Mouse (Mus musculus) gastrocnemius, postnatal 36 days (tissue): ENCODE results near the gene Usp22. TPM values are rescaled to one million over a fixed set of nuclear protein-coding genes. Genes with fewer than 3 reads are reported as not detected.

Experiments
- DNase-seq, 2 experiments: peaks; one replicate each; pipeline ENCODE4 v3.0.0; 2022
- intact Hi-C: fragments of 180-260 bp; cut with DNase I; formaldehyde crosslinking; loops from one replicate; pipeline ENCODE4 v1.15.1; 2025
- long read RNA-seq, 2 experiments: library from polyadenylated mRNA; stranded (forward); transcript quantifications; one replicate each; pipeline ENCODE4 v2.0.0; 2021
- total RNA-seq, 2 experiments: library from RNA; stranded (reverse); gene quantifications; 2 replicates each; pipeline ENCODE4 v1.2.3; 2021

The Usp22 gene
- total RNA-seq: 10 to 100 TPM; 13.1 to 18.6 TPM
- long read RNA-seq, experiment 1, full-length matches to known transcripts: 2 of 6 reads
- long read RNA-seq, experiment 1, partial matches to known transcripts: 0 of 6 reads
- long read RNA-seq, experiment 1, other reads (novel, unspliced or antisense): 4 of 6 reads
- long read RNA-seq, experiment 2, partial matches to known transcripts: 0 of 2 reads
- long read RNA-seq, experiment 2, other reads (novel, unspliced or antisense): 2 of 2 reads

DNA sequence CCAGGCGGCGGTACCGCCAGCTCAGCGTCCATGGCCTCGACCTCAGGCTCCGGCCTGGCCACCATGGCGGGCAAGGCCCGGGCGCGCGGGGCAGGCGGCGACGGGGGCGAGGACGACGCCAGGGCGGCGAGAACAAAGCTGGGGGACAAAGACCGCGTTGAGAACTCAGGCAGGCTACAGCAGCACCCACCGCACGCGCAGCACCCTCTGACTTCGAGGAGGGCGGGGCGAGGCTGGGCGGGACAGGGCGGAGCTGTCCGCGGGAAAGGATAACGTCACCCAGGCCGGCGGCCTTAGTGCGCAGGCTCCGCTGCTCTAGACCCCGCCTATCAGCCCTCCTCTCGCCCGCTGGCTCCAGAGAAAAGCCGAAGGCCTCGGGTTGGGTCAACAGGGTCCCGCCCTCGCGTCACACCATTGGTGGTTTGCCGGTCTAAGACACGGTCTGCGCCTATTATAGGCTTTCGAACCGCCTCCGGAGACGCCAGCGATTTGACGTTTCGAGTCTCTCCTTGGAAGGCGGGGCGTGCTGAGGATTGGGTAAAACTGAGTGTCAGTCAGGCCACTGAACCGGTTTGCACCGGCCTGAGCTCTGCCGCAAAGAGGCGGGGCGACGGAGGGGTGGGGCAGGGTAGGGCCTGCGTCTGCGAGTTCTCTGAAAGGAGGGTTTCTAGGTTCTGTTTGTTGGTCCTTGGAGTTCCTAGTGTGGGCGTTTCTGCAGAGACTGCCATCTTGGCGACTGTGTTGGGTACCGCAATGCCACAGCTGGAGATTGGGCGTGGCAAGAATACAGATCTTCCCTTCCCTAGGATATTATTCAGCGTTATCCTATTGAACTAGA lies at the start of gene Usp22:
Gene Usp22, minus strand, starts transcription at position 235 of the 838 bp plus-strand sequence.
- intact Hi-C loops: no loop called here
- DNase-seq: peak; percentile 97 to 99

DNA sequence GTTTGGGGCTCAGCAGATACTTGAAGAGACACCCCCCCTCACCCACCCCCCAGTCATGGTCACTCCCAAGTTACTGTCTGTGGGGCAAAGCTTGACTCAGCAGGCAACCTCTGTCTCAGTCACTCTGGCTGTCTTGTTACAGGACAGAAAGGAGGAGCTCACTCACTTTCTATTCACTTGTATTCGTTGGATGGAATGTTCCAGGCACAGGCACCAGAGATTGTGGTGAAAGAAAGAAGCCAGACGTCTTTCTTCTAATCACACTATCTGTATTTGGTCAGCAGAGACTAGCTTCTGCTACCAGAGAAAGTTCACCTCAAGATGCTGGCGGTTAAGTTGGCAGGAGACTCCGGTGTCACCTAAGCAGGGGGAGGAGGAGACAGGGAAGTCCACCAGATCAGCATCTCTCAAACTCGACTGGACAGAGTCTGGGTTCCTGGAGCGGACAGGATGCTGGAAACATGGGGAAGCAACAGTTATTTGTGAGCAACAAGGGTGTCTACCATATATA lies 49.4 kb upstream of the Usp22 start:
- no peak for DNase-seq
- intact Hi-C loops: no loop called here

DNA sequence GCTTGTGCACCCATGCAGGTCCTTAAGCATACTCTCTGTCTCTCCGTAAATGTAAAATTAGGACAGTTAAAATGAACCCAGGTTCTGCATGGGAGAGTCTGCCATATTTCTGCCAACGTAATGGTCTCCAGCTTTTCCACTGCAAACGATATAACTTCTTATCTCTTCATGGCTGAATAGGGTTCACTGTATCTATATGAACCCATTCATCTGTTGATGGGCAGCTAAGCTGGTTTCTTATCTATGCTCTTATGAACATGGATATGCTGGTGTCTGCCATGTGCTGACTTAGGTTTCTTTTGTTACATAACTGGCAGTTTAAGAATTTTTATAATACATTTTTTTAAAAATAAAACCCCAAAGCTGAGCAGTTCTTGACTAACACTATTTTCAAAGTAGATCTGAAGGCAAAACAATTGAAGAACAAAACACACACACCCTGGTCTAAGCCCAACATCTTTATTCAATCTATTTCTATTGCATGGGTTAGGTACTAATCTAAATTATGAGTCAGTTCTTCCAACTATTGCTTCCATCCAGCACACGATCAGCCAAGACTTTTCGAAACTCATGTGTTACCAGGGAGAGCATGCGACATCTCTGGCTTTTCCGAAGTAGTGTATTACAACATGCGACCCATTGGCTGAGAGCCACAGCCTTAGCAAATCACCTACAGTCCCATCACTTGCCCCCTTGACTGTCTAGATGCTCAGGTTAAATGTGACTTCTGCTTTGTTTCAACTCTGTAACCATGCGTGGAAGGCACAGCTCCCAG lies 48.3 kb upstream of the Usp22 start:
- no peak for DNase-seq
- intact Hi-C loops: no loop called here

DNA sequence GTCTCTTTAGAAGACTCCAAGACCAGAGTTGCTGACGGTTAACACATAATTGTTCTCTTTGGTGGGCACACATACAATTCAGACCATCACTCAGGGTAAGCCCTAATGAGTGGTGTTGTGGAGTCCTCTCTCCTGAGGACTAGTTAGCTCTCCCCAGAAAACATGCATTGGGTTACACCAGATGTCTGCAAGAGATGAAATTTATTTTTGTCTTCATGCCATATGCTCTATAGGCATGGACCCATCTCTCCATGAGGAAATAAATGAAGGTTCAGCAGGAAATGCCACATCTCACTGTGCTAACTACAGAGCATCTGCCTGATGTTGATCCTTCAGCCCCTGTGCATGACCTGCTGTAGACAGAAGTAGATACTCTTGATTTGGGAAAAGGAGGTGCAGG lies 47.2 kb upstream of the Usp22 start:
- intact Hi-C loops: no loop called here

DNA sequence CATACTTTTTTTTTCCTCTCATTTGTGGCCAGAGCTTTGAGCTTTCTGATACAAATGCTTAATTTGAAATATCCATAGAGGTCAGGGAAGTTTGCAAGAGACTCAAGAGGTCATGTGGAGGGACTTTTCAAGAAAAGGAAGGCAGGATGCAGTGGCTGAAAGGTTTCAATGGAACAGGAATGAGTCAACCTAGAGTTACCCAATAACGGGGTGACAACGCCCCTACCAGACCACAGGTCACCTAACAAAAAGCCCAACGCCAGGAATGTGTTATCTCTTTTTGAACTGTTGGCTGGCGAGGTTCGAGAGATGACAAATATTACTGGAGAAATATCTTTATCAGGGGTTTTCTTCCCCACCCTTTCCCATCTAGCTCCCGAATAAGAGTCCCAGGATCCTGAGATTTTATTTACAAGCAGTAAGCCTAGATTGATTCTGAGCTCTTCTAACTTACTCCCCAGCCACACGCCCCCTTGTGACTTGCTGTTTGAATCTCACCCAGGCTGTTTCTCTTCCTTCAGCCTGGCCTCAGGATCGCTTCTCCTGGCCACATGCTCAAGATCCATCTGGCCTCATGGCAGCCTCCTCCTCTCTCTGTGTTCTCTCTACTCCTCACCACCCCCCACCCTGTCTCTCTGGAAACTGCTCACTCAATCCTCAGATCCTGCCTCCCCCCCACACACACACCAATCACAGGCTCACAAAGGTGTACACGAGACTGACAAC lies 45.5 kb upstream of the Usp22 start:
- intact Hi-C loops: no loop called here

More for the DNA sequence above, 47.2 kb upstream of the Usp22 start:
- no peak for DNase-seq

DNA sequence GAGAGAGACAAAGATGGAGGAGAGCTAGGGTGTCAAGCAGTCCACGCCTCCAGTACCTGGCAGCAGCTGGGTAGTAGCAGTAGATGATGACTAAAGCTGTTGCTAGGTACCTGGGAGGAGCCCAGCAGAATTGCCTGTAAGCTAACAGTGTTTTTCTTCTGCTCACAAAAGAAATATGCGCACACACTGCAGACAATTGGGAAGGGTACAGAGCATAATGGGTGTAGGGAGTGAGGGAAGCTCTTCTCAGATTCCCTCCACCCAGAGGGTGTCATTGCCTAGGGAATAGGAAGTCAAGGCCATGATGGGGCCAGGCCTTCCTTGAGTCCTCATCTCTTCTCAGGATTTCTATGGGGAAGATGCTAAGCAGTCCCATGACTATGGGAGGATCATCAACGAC lies 41.1 kb upstream of the Usp22 start:
- intact Hi-C loops: no loop called here
- DNase-seq: no peak

More for the DNA sequence above, 45.5 kb upstream of the Usp22 start:
- DNase-seq: no peak

DNA sequence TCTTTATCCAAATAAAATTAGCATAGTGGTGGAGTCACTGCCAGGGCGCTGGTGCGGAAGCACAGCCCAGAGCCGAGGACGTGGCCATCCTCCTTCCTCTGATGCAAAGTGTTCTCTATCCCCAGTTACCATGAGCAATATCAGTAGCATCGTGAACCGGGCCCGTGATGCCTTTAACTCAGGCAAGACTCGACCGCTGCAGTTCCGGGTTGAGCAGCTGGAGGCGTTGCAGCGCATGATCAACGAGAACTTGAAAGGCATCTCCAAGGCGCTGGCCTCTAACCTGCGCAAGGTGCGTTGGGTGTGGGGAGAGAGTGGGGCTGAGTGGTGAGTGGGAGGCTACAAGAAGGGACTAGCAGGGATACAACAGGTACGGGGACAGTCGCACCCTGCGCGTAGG lies 37.2 kb upstream of the Usp22 start:
- DNase-seq: no peak
- intact Hi-C loops: no loop called here

DNA sequence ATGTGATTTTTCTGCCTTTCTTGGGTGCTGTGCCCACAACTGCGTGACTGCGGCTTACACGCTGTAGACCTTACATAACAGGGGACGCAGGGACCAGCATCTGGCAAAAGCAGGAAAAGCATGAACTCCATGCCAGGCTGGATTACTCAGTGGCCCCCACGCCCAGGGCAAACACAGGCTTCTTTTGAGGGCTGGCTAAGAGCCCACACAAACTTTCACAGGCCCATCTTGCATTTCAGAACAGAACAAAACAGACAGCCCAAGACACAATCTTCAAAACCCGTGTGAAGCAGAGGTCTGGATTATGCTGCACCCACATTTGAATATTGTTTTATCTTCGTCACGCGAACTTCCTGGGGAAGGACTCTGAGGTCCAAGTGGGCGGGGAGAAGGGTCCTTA lies 33.5 kb upstream of the Usp22 start:
- peak in 1 of 2 experiments; percentile 25 for DNase-seq
- intact Hi-C loops: no loop called here

DNA sequence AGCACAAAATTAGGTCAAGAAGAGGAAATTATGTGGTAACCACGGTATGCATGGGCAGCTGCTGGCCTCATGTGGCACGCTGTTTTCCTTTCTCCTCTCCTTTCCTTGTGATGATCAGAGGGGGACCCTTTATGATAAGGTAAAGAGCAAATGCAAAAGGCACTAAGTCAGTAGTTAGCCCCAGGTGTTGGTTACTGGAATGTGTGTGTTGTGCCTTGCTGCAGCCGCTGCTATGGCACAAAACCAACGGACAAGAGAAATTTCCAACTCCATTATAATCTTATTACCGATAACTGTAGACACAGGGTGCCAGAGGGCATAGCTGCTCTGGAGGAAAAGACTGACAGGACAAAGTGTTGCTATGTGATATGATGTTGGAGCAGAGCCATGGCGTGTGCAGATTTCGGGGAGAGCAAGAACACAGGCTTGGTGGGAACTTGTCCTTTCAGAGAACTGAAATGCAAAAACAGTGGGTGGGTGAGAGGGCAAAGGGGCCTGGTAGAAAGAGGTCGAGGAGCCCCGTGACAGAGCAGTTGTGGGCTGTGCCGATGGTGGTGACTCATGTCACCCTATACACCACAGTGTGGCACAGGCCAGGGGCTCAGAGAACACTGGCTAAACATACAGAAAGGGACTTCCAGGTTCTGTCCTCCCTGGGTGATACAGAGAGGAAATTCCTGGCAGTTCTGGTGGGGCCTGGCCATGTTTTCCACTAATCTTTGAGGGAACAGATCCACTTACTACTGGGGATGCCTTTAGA lies 32.8 kb upstream of the Usp22 start, which contains the start of gene Aldh3a1:
Gene Aldh3a1, plus strand, starts transcription at position 51 of the 760 bp plus-strand sequence.
- DNase-seq: no peak
- intact Hi-C loops: no loop called here

DNA sequence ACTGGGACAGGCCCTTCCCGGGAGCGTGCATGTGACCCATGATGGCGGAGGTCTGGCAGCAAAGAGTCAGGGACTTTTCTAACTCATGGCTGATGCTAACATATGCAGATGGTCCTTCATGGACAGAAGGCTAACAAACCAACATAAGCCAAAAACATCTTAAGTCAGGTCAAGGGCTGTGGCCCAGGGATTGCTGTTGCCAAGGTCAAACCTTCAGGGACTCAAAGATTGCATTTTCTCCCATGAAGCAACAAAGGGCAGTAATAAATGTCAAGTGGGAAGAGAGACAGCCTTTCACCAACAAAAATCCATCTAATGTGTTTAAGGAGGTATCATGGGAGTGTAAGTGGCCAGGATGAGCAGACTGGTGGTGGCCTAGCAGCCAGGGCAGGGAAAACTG lies 31.3 kb upstream of the Usp22 start:
- DNase-seq: no peak
- intact Hi-C loops: no loop called here

DNA sequence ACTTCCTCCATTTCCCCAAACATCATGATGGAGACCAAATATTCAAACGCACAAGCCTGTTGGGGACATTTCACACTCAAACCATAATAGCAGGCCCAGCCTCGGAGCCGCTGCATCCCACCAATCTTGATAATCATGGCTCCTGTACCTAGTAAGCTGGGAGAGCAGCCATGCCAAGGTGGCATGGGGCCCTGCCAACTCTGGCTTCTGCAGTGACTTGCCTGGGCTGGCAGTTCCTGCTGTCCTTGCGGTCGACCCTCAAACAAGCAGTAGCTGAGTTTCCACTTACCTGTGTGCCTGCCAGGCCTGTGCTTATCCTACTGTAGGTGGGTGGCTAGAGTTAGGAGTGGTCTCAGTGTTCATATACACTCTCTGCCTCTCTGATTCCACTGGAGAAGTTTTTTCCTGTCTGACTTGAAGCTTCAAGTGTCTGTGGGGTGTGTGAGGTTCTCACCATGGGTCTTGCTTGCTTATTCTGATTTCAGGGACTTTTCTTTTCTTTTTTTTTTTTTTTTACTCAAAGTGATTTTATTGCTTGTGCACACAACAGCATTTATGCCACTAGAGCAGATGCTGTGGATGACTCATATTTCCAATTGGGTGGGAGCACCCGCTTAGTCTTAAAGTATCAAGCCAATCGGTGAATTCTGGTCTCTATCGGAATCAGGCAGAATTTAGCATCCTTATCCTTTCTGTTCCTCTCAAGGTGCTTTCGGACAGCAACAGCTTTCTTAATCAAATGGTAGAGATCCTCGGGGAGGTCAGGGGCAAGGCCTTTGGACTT lies 30.5 kb upstream of the Usp22 start:
- intact Hi-C loops: no loop called here
- DNase-seq: no peak

DNA sequence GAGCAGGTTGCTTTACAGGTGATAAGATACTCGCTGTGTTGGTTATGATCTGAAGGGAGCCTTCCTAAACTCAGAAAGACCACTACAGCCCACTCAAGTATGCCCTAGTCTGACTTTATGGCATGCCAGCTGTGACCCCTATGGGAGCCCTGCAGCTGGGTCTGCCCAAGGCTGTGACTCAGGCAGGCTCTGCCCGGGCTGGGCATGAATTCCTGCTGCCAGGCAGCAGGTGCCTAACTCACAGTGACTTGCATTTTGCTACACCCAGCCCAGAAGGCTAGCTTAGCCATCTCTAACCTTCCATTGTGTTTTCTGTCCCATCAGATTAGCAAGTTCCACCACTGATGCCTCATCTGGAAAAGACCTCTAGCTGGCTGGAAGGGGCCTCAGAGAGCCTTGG lies 28.0 kb upstream of the Usp22 start:
- no peak for DNase-seq
- intact Hi-C loops: no loop called here

DNA sequence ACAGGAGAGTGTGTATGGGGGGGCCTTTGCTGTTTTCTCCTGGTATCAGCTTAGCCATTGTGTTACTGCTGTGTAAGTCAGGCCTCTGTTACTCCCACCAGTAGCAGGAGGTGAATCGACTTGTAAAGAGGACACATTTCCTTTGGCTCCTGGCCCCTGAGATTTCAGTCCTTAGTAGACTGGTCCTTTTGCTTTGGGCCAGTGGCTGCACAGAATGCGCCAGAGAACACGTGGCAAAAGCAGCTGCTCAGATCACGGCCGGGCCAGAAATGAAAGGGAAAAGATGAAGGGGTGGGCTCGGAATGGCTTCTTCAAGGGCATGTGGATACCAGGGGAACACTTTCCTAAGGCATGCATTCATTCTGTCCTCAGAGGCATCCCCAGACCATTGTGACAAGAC lies 27.3 kb upstream of the Usp22 start:
- DNase-seq: no peak
- intact Hi-C loops: no loop called here

DNA sequence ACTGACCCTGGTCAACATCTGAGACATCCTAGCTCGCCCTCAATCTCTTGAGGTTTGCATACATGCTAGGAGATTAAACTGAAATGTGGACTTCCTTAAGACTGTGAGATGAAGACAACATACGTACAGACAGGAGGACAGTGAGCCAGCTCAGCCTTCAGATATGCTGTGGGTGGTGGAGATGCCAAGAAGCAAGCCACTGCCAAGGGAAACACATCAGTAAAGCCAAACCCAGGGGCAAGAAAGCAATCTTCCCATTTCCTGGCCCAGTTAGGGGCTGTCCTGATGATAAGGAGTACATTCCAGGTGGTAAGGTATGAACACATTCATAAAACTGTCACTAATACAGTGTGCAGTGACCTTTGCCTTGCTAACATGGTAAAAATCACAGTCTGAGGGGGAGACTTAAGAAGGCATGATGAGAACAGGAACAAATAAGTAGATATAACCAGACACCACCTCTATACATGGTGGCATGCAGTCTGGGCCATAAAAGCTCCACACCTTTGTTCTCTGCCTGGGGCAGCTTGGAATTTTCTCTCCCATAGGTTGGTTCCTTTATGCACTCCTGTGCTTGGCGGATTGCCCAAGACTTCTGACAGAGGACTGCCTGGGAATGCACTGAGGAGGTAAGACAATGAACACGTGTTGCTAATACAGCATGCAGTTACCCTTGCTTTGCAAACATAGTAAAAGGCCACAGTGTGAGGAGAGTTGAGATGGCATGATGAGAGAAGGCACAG lies 24.9 kb upstream of the Usp22 start:
- DNase-seq: no peak
- intact Hi-C loops: loop anchor here (5.0 kb wide), 1 partner anchor 148 kb away; no protein-coding TSS in a partner anchor

DNA sequence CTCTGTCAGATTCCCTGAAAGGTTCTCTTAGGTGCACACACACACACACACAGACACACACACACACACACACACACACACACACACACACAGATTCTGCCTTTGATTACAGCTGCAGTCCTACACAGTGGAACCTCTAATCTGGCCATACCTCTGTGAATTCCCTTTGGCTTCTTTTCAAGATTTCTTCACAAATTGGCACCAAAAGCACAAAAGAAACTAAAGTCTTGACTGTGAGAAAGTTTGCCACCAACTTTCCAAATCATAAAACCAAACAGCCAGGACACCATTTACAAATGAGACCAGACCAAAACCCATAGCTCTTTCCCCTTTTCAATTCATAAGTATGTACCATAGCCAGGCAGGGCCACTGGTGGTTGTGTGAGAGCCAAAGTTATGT lies 23.1 kb upstream of the Usp22 start:
- DNase-seq: no peak
- intact Hi-C loops: loop anchor here (5.0 kb wide), 1 partner anchor 149 kb away; no protein-coding TSS in a partner anchor

DNA sequence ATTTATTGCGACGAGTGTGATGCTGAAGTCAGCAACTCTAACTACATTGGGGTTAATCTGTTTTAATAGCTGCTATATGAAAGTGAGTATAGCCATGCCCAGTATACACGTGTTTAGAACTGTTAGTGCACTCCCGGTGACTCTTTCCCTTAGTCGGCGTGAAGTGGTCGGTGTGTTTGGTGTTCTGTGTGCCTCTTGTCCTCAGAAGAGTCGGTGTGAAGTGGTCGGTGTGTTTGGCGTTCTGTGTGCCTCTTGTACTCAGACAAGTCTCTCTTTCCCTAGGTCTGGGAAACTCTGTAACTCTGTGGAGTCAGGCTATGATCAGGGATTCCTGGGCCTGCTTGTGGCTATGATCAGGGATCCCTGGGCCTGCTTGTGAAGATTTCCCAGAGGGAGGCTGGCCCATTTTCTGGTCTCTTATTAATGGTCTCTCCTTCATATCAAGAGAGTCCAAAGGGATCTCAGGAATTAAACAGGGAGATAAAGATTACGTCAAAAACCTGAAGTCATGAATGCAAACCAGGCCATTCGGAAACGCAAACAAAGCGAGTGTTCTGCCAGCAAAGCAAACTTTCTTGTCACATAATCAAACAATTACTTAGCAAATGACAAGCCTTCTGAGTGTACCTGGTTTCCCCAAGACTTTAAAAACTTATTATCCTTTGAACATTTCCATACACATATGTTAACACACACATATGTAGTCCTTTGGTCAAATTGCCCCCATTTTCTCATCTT lies 21.9 kb upstream of the Usp22 start:
- intact Hi-C loops: loop anchor here (5.0 kb wide), 1 partner anchor 151 kb away; no protein-coding TSS in a partner anchor
- no peak for DNase-seq

DNA sequence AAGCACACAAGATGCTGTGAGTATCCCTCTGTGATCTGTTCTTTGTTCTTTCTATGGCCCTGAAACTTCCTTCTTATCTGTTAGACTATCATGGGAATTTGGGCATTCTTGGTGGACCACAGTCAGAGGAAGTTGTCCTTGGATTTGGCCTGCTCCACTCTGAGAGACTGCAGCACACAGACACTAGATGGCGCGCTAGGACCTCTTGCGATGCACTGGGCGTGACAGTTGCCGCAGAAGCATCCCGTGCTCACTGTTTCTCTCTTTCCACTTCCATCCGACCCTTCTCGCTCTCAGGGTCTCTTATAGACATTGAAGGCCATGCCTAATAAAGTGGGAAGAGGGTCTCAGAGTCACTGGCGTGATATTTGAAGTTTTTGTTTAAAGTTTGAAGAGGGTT lies 18.5 kb upstream of the Usp22 start:
- DNase-seq: peak; percentile 68 to 76
- intact Hi-C loops: loop anchor here (2.0 to 5.0 kb wide), 2 partner anchors 194 to 217 kb away; no protein-coding TSS in a partner anchor
